Comparison of ENCODE assay signal across 17 mouse cellular contexts in genomic region chr7:40829526-40829925, GRCm38 (mm10).
DNase-seq lines count a peak whose midpoint lies in the region; ATAC-seq and TF ChIP-seq lines count a peak whose summit lies in the region.
"Had no signal": no experiment of that assay in that cellular context is flagged by ENCODE, and none has a peak within 500 bp of the region (broad histone marks: within the 10 kb centered on the region; RNA-seq: fewer than 3 reads in every experiment).

No protein-coding gene starts in this region.

- TF ChIP-seq CTCF in brain, embryonic 14.5 days (IDR thresholded peaks at IDR 0.05; ENCODE audit: borderline replicate concordance, extremely low read depth, insufficient read depth, insufficient read length), result no peak

- DNase-seq in cerebellum, postnatal 10 days, result peak; percentile 25 to 33
- DNase-seq in cerebellum, adult 8-10 months, result no peak
- DNase-seq in kidney, postnatal 36 days, result peak; percentile 1 to 10
- no peak for DNase-seq in kidney, postnatal 25 days
- peak; percentile 10 for DNase-seq in brain, embryonic 14.5 days (ENCODE audit: low read depth)
- DNase-seq: adrenal gland, adult 2 months; adrenal gland, postnatal 25 days; B cell, adult 2 months; cerebellum, adult 11 months; cerebellum, adult 2 months; cerebellum, postnatal 14 days; gastrocnemius, postnatal 10 days; gastrocnemius, postnatal 36 days had no signal

- no peak for TF ChIP-seq POLR2A in brain, embryonic 14.5 days (IDR thresholded peaks at IDR 0.05; ENCODE audit: borderline replicate concordance, extremely low read depth, insufficient read depth, insufficient read length, poor library complexity, severe bottlenecking)

- no peak for ATAC-seq in megakaryocyte progenitor cell, adult 5-6 weeks (replicated peaks; ENCODE audit: poor library complexity)
- ATAC-seq: forebrain, embryonic 13.5 days; forebrain, embryonic 16.5 days; intestine, postnatal 0 days had no signal

Comparison
In these comparisons a context has a peak if more than half of its experiments do, and no peak if none do; other contexts are left out.
1. DNase-seq: peak in cerebellum, postnatal 10 days (2 of 2), kidney, postnatal 36 days (2 of 2) and brain, embryonic 14.5 days (single experiment); none in cerebellum, adult 8-10 months (single experiment) and kidney, postnatal 25 days (0 of 2).